ENCODE assay signal across 9 mouse cellular contexts in genomic region chrX:93297001-93297441, GRCm38 (mm10). TPM values are rescaled to one million over a fixed set of nuclear protein-coding genes. Genes with fewer than 3 reads are reported as not detected.
A peak's percentile ranks its signal among the peaks of the same experiment; 100 is the strongest.
DNase-seq lines count a peak whose midpoint lies in the region; ATAC-seq lines count a peak whose summit lies in the region.
"Had no signal": no experiment of that assay in that cellular context is flagged by ENCODE, and none has a peak within 500 bp of the region (broad histone marks: within the 10 kb centered on the region; RNA-seq: fewer than 3 reads in every experiment).

No protein-coding gene starts in this region.

- H3K4me2 ChIP-seq in lung, embryonic 15.5 days: peak overlapping the region; percentile 49
- peak overlapping the region; percentile 40 for H3K4me2 ChIP-seq in embryonic facial prominence, embryonic 15.5 days (replicated peaks)

- no peak overlapping the region for H3K9ac ChIP-seq in lung, embryonic 15.5 days
- H3K9ac ChIP-seq in embryonic facial prominence, embryonic 15.5 days: no peak overlapping the region

- ATAC-seq in lung, embryonic 15.5 days (ENCODE audit: borderline replicate concordance, extremely low read depth, low FRiP score, low TSS enrichment): no peak
- no peak; the same call in 1 of the 2 replicates for ATAC-seq in embryonic facial prominence, embryonic 15.5 days (ENCODE audit: insufficient number of reproducible peaks, low FRiP score, low TSS enrichment, low read depth)

- H3K27ac ChIP-seq in lung, embryonic 15.5 days: no peak overlapping the region
- no peak overlapping the region for H3K27ac ChIP-seq in embryonic facial prominence, embryonic 15.5 days (replicated peaks)
- H3K27ac ChIP-seq in limb, embryonic 10.5 days: no peak overlapping the region

- DNase-seq in lung, postnatal 36 days: no peak
- DNase-seq in limb, embryonic 10.5 days (ENCODE audit: low spot score): peak; percentile 52
- peak; percentile 57 for DNase-seq in retina, postnatal 1 day
- DNase-seq in adrenal gland, adult 8-10 months: no peak
- no peak for DNase-seq in urinary bladder, postnatal 36 days (ENCODE audit: low spot score in 2 of 2)
- DNase-seq in layer of hippocampus, adult 18-20 months (ENCODE audit: low spot score in 2 of 2): no peak

- H3K9me3 ChIP-seq in lung, embryonic 15.5 days: no peaks in the 10 kb centered on the region
- H3K9me3 ChIP-seq in embryonic facial prominence, embryonic 15.5 days (replicated peaks): no peaks in the 10 kb centered on the region
- H3K9me3 ChIP-seq in limb, embryonic 10.5 days (replicated peaks): no peaks in the 10 kb centered on the region

- peaks cover 96% of the 10 kb centered on the region for H3K27me3 ChIP-seq in lung, embryonic 15.5 days
- peaks cover 88% of the 10 kb centered on the region for H3K27me3 ChIP-seq in embryonic facial prominence, embryonic 15.5 days
- peaks cover 100% of the 10 kb centered on the region for H3K27me3 ChIP-seq in limb, embryonic 10.5 days (ENCODE audit: low read depth, poor library complexity, severe bottlenecking)

- 18% methylated on average over 40 of the region's 40 CpGs for WGBS in lung, embryonic 15.5 days
- WGBS in embryonic facial prominence, embryonic 15.5 days: 26% methylated on average over 35 of the region's 40 CpGs
- 9% methylated on average over 40 of the region's 40 CpGs for WGBS in limb, embryonic 10.5 days

- peak overlapping the region; percentile 24 for H3K4me3 ChIP-seq in lung, embryonic 15.5 days
- H3K4me3 ChIP-seq in embryonic facial prominence, embryonic 15.5 days (replicated peaks): peak overlapping the region; percentile 23
- peak overlapping the region; percentile 34 for H3K4me3 ChIP-seq in limb, embryonic 10.5 days

- H3K36me3 ChIP-seq in lung, embryonic 15.5 days: no peaks in the 10 kb centered on the region
- H3K36me3 ChIP-seq in embryonic facial prominence, embryonic 15.5 days: no peaks in the 10 kb centered on the region
- H3K36me3 ChIP-seq in limb, embryonic 10.5 days: no peaks in the 10 kb centered on the region

- H3K4me1 ChIP-seq in lung, embryonic 15.5 days: peaks cover 10% of the 10 kb centered on the region
- H3K4me1 ChIP-seq in embryonic facial prominence, embryonic 15.5 days: peaks cover 12% of the 10 kb centered on the region
- H3K4me1 ChIP-seq in limb, embryonic 10.5 days: peaks cover 12% of the 10 kb centered on the region

RNA-seq across cellular contexts. Expression of gene Arx, which starts 10.8 kb away (rescaled TPM):
- not detected in 2 replicates for polyA plus RNA-seq in lung, embryonic 15.5 days (2015; fragmentation: Nextera tagmentation; extraction: Ambion mirVana)
- polyA plus RNA-seq in embryonic facial prominence, embryonic 15.5 days (2015; fragmentation: Nextera tagmentation; extraction: Ambion mirVana): 0.88 and 1.0 TPM in 2 replicates
- 0.09 and 0.11 TPM in 2 replicates for polyA plus RNA-seq in limb, embryonic 10.5 days (2016; fragmentation: Nextera tagmentation; extraction: Ambion mirVana)
- total RNA-seq in adrenal gland, adult 8-10 months (2022): 1 to 10 TPM in 1 of 4 experiments, under 1 TPM in 3; 0.22 to 3.2 (median 0.59) TPM
- total RNA-seq in layer of hippocampus, adult 18-20 months (2021): 10 to 100 TPM; 19.0 to 22.8 TPM
- total RNA-seq: liver, adult 2 months had no signal
- polyA plus RNA-seq: liver, adult 2 months had no signal

Comparison
In these comparisons a context has a peak if more than half of its experiments do, and no peak if none do; other contexts are left out.
1. DNase-seq: peak in limb, embryonic 10.5 days (single experiment) and retina, postnatal 1 day (single experiment); none in lung, postnatal 36 days (single experiment), adrenal gland, adult 8-10 months (single experiment), urinary bladder, postnatal 36 days (0 of 2) and layer of hippocampus, adult 18-20 months (0 of 2).
2. Peak in every context shown above with its lines, with median percentiles within 50 percentile points of each other: H3K4me3 ChIP-seq.